Mouse (Mus musculus) gastrocnemius, postnatal 25 days (tissue): ENCODE results near the gene Ap4e1. TPM values are rescaled to one million over a fixed set of nuclear protein-coding genes. Genes with fewer than 3 reads are reported as not detected.
"Not testable (repeated sequence)": the region's sequence is repeated elsewhere in the genome, so short reads cannot be mapped to it uniquely, and the experiment has no call there.

Experiments
- DNase-seq: peaks from one replicate; pipeline ENCODE4 v3.0.0; 2022
- microRNA-seq, 2 experiments: library from miRNA; unstranded; fragments of <30 nt; microRNA quantifications; one replicate each; pipeline ENCODE4 v1.2.0; 2021; ENCODE audit warnings: borderline replicate concordance in 2 of 2
- total RNA-seq, 2 experiments: library from RNA; stranded (reverse); gene quantifications; 1 replicate in 1 of 2; 2 replicates in 1 of 2; pipeline ENCODE4 v1.2.3; 2021

Gene Ap4e1
- total RNA-seq, 2 experiments from 2014 or later = 7.4 to 7.6 TPM

- no peak for DNase-seq
These were observed 69.1 kb downstream of the Ap4e1 start for GRCm38 (mm10) chr2:127077611-127078010.

- not testable (repeated sequence) for DNase-seq
These were observed 70.5 kb downstream of the Ap4e1 start for GRCm38 (mm10) chr2:127079066-127079465.

DNA sequence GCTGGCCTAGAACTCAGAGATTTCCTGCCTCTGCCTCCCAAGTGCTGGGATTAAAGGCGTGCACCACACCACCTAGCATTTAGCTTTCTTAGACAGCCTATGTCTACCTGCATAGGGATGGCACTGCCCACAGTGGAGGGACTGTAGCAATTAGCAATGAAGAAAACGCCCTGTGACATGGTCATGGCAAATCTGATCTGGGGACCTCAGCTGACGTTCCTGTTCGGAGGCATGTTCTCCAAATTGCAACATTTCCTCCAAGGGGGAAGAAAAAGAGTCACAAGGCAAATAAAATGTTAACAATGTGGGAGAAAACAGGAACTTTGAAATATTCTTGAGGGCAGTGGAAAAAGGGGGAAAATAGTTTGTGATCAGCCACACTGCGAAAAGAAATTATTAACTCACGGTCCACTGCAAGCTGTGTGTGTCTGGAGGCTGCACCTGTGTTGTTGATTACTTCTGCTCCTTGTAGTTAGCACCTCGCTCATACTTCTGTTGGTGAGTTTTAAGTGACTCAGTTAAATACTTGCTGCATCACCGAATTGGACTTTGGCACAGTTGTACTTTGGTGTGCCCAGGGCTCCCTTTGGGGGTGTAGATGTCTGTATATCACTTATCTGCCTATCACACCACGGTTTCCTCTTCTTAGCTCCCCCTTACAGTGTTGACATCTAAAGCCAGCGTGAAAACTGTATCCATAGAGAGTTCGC lies 71.5 kb downstream of the Ap4e1 start:
- DNase-seq = no peak

- DNase-seq = no peak
These were observed 72.2 kb downstream of the Ap4e1 start for GRCm38 (mm10) chr2:127080591-127081218.

DNA sequence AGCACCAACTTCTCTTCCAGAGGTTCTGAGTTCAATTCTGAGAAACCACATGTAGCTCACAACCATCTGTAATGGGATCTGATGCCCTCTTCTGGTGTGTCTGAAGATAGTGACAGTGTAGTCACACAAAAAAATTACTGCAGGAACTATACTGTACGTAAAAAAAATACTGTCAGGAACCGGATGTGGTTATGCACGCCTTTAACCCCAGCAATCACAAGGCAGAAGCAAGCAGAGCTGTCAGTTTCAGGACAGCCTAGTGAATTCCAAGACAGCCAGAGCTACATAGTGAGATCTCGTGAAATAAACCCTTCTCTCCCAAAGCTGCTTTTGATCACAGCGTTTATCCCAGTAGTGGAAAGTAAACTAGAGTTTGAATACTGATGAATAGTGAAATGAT lies 77.7 kb downstream of the Ap4e1 start:
- no peak for DNase-seq

GRCm38 (mm10) chr2:127090151-127090550 lies 81.6 kb downstream of the Ap4e1 start:
- DNase-seq = not testable (repeated sequence)

DNA sequence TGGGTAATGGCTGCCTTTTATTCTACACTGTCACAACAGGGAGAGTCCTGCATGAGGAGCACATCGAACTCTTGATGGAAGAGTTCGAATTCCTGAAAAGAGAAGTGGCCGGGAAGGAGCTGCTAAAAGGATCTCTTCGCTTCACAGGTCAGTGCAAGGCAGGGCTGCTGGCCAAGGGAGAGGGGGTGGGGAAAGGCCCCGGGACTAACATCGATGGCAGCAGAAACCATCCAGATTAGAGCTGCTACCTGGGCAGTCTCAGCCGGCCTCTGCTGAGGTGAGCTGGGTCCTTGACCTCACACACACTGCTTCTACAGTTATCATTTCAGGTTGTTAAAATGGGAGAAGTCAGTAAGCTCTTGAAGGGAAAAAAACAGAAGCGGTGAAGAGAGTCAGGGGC lies 83.5 kb downstream of the Ap4e1 start:
- no peak for DNase-seq

GRCm38 (mm10) chr2:127108986-127109385 lies 100.5 kb downstream of the Ap4e1 start:
- no peak for DNase-seq

Small RNAs within 50 kb of the gene (microRNA-seq; reads per million reads assigned to microRNA genes)
- gene Gm24081 = 0 reads per million in 2 experiments

Other genes starting within 250 kb of the Ap4e1 start
- not detected for gene Usp50, start 225.2 kb upstream of the Ap4e1 start, total RNA-seq
- gene Trpm7, start 132.5 kb upstream of the Ap4e1 start, total RNA-seq = 10 to 100 TPM; 21.7 to 23.5 TPM
- gene Sppl2a, start 75.5 kb upstream of the Ap4e1 start, total RNA-seq = 10 to 100 TPM; 58.6 TPM
- 10 to 100 TPM; 10.3 to 14.3 TPM for gene Blvra, start 61.9 kb downstream of the Ap4e1 start, total RNA-seq
- 1 to 10 TPM; 1.7 to 2.4 TPM for gene Ncaph, start 125.2 kb downstream of the Ap4e1 start, total RNA-seq
- 1 to 10 TPM; 4.1 to 5.2 TPM for gene Itpripl1, start 134.7 kb downstream of the Ap4e1 start, total RNA-seq
- under 1 TPM; 0.23 to 0.54 TPM for gene 1810024B03Rik, start 199.6 kb downstream of the Ap4e1 start, total RNA-seq
- gene Snrnp200, start 199.7 kb downstream of the Ap4e1 start, total RNA-seq = 10 to 100 TPM; 32.8 to 34.1 TPM
- gene Ciao1, start 239.1 kb downstream of the Ap4e1 start, total RNA-seq = 10 to 100 TPM; 40.8 to 42.9 TPM
- gene Tmem127, start 239.2 kb downstream of the Ap4e1 start, total RNA-seq = 10 to 100 TPM; 22.2 to 23.6 TPM